Mouse (Mus musculus): ENCODE results near the gene Zmynd11. TPM values are rescaled to one million over a fixed set of nuclear protein-coding genes. Genes with fewer than 3 reads are reported as not detected.

Zmynd11 gene
- total RNA-seq, 2 experiments from 2014 or later = 309 to 322 TPM

DNA sequence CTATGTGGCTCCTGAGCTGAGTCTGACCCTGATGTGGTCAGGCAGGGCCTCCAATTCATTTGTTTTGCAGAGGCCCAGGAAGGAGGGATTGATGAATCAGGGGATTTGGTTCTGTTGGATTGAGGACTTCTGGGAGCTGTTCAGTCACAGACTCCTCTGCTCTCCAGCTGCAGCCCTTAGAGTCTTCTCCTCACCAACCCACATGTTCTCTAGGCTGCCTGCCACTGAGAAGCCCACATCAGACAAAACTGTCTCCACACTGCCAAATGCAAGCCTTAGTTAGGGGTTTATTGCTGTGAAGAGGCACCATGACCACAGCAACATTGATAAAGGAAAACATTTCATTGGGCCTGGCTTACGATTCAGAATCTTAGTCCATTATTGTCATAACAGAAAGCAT, 101.5 kb downstream of the Zmynd11 start:
- DNase-seq = no peak
- intact Hi-C loops (cut with DNase I) = no loop called here

DNA sequence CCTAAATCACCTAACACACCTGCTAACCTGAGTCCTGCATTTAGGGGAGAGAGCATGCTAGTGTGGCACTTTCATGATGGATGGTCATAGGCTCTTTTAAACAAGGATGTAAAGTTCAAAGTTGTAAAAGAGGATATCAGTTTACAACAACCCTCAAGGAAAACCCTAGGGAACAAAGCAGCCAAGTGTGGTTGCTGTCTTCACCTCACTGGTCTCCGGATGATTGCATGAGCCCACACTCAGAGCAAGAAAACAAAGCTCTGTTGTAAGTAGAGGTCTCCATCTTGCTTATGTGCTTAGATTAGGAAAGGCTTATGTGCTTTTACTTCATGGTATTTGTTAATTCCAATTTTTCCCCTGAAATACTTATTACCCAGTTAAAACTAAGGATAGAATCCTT, 104.4 kb downstream of the Zmynd11 start:
- DNase-seq = no peak
- intact Hi-C loops (cut with DNase I) = no loop called here

DNA sequence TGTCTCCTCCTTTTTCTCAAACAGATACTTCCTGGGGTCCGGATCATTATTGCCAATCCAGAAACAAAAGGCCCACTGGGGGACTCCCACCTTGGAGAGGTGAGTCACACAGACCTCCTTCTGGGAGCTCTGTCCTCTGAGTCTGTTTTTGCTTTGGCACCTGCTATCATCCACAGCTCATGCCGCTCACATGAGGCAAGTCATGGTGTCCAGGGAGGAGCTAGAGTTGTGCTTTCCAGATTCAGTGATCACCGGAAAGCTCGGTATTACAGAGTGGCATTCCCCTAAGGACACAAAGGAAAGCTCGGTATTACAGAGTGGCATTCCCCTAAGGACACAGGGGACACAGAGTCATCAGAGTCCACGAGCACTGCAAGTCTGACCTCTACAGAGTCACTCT, 108.5 kb downstream of the Zmynd11 start:
- intact Hi-C loops (cut with DNase I) = no loop called here
- no peak for DNase-seq

DNA sequence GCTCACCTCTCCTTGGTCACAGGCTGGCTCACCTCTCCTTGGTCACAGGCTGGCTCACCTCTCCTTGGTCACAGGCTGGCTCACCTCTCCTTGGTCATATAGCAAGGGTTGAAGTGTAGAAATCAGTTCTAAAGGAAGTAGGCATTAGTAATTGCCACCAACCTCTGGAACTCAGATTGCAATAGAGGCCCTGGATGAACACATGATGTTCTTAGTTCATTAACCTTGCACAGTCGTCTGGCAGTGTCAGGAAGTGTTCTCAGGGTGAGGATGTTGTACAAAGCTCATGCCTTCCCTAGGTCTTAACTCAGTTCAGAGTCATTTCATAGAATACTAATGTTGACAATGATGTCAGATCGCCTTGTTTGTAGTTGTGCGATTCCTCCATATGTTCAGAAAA, 112.1 kb downstream of the Zmynd11 start:
- intact Hi-C loops (cut with DNase I) = no loop called here

DNA sequence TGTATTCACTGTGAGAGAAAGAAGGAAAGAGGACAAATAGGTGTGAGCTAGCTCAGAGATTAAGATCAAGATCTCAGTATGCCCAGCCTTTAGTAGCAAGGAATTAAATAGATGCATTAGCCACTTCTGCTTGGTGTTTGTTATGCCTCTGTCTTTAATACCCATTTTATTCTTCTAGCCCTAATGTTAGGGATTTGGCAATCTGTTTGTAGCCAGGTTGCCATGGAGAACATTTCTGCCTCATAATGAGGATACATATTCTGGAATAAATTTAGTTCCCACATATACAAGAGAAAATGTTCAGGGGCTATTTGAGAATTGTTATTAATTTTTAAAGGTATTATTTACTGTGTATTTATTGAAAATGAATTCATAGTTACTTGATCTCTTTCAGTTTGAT, 114.5 kb downstream of the Zmynd11 start:
- intact Hi-C loops (cut with DNase I) = no loop called here
- no peak for DNase-seq

More for the DNA sequence above, 112.1 kb downstream of the Zmynd11 start:
- DNase-seq = no peak

DNA sequence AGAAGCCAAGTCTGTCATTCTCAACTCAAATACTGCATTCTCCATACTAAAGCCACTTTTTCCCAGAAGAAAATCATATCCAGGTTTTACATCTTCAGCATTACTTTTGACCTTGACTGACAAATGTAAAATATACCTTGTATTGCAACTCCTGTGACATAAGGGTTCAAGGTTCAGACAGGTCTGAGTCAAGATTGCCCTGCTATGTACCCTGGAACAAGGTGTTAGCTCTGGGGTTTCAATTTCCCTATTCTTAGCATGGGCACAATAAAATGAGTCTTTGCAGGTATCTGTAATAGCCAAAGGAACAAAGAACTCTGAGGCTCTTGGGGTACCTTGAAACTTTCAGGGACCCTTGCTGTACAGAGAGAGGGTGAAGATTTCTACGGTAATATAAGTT, 115.2 kb downstream of the Zmynd11 start:
- intact Hi-C loops (cut with DNase I) = no loop called here

DNA sequence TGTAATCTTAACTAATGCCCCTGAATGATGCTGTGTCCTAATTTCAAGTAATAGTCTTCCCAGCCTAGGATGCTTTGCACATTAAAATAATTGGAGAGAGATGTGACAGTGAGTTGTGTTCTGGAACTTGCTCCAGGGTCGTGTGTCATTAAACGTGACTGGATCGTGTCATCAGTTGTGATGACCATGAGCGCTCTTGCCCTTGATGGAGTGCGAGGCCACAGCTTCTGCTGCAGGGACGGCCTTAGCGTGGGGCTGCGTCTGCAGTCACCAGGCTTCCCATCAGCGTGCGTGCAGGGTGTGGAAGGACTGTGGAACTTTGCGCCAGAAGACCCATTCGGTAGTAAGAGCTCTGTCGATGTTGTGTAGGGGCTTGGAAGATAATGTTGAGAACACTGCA, 116.4 kb downstream of the Zmynd11 start:
- intact Hi-C loops (cut with DNase I) = no loop called here

More for the DNA sequence above, 115.2 kb downstream of the Zmynd11 start:
- DNase-seq = no peak

DNA sequence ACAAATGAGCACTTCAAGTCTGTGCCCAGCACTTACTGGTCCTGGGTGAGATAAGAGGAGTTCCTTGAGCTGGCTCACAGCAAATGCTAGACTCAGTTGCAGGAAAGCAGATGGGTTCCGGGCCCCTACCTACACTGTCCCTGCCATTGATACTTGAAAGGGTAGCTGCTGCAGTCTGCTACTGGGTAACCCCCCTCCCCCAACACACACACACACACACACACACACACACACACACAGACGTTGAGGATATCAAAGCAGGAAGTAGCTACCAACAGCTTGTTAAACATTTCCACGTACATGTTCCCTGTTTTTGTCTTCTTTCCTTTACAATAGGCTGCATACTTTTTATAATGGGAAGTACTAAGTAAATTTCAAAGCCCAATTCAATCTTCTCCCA, 127.2 kb downstream of the Zmynd11 start:
- DNase-seq = no peak
- intact Hi-C loops (cut with DNase I) = loop anchor here (10.0 kb wide), 1 partner anchor 453 kb away; no protein-coding TSS in a partner anchor

More for the DNA sequence above, 116.4 kb downstream of the Zmynd11 start:
- DNase-seq = no peak

DNA sequence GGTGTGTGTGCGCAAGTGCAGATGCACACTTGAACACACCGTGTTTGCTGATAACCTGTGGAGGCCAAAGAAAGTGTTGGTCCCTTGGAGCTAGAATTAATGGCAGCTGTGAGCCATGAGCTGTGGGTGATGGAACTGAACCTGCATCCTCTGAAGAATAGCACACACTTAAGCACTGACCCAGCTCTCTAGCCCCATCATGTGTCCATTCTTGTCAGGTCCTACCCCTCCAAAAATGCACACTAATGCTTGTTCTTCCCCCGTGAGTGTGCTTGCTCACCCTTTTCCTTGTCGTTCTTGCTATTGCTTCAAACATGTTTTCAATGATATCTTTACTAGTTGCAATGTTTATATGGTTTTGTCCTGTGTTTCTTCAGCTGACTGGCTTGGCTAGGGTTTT, 128.6 kb downstream of the Zmynd11 start:
- intact Hi-C loops (cut with DNase I) = loop anchor here (10.0 kb wide), 1 partner anchor 452 kb away; no protein-coding TSS in a partner anchor
- DNase-seq = peak; percentile 16

DNA sequence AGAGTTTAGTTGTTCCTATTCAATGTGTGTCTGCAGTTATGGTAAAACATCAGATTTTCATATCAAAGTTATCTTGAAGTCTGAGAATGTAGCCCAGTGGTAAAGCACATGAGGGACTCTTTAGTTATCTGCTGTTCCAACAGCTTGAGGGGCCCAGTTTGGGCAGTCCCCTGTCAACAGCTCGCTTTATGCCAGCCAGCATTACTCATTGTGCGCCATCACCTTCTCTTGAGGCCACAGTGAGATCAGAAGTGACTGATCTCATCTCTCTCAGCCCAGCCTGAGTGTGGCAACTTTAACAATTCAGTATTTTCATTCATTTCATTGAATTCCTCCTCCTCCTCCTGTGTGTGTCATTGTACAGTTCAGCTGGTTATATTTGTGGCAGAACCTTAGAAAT, 129.2 kb downstream of the Zmynd11 start:
- intact Hi-C loops (cut with DNase I) = loop anchor here (10.0 kb wide), 1 partner anchor 451 kb away; no protein-coding TSS in a partner anchor
- DNase-seq = no peak

Measured in left cerebral cortex, postnatal 4 days (tissue).